Mouse (Mus musculus): Measurements from ENCODE around the gene Rapgef3.

DNA sequence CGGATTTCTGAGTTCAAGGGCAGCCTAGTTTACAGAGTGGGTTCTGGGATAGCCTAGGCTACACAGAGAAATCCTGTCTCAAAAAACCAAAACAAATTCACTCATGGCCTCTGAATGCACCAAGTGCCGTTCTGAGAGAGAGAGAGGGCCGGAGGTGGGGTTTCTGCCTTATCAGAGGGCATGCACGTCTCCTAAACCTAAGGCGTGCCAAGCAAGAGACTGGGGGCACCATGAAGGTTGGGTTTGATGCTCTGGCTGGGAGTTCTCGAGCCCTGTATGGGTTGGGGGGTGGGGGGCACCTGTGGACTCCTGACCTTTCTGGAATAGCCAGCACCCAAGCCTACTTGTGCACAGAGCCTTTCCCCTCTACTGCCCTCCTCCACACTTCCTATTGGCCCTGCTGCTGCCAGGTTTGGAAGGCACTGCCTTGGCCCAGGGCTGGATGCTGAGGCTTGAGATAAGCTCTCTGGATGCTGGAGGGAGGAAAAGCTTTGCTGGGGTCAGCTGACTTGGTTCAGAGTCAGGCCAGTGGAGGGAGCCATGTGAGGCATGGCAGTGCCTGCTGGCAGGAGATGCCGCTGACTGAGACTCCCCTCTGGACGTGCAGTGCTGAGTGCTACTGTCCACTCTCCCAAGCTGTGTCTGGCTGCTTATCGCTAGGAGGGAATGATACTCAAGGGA, 18.1 kb upstream of the Rapgef3 start:
- TF ChIP-seq CTCF (IDR thresholded peaks at IDR 0.05; ENCODE audit: low read depth) (no peak; the same call in 1 of the 2 replicates), EP300 (IDR thresholded peaks at IDR 0.05; ENCODE audit: low read depth) (no peak)

Data from heart, postnatal 0 days (tissue).